Mouse (Mus musculus) E14TG2a.4 (cell line): ENCODE results near the gene Son.
A peak's percentile ranks its signal among the peaks of the same experiment; 100 is the strongest.
"Not testable (repeated sequence)": the region's sequence is repeated elsewhere in the genome, so short reads cannot be mapped to it uniquely, and the experiment has no call there.

Experiments
- H3K27me3 ChIP-seq: 2 replicates; pipeline ENCODE4 v1.6.1; 2014; ENCODE audit warnings: low read length, control low read depth; ENCODE audit not compliant: insufficient read depth
- H3K36me3 ChIP-seq: 2 replicates; pipeline ENCODE4 v1.6.1; 2014; ENCODE audit warnings: low read length, control low read depth; ENCODE audit not compliant: insufficient read depth
- H3K4me1 ChIP-seq: replicated peaks from 2 replicates; pipeline ENCODE4 v1.6.1; 2014; ENCODE audit warnings: low read depth, low read length, control low read depth
- H3K4me3 ChIP-seq: replicated peaks from 2 replicates; pipeline ENCODE4 v1.5.1; 2014; ENCODE audit warnings: mild to moderate bottlenecking, low read length
- H3K9me3 ChIP-seq: 2 replicates; pipeline ENCODE4 v1.6.1; 2014; ENCODE audit warnings: low read length, control low read depth
- CTCF ChIP-seq: conservative IDR thresholded peaks from 2 replicates; pipeline ENCODE4 v1.5.1; 2014; ENCODE audit warnings: low read length
- NANOG ChIP-seq: IDR thresholded peaks from 2 replicates; pipeline ENCODE4 v1.6.1; 2014; ENCODE audit warnings: borderline replicate concordance, low read length, mixed read lengths
- POU5F1 ChIP-seq: IDR thresholded peaks from 2 replicates; pipeline ENCODE4 v1.6.1; 2014; ENCODE audit warnings: low read length, borderline replicate concordance

Son gene

DNA sequence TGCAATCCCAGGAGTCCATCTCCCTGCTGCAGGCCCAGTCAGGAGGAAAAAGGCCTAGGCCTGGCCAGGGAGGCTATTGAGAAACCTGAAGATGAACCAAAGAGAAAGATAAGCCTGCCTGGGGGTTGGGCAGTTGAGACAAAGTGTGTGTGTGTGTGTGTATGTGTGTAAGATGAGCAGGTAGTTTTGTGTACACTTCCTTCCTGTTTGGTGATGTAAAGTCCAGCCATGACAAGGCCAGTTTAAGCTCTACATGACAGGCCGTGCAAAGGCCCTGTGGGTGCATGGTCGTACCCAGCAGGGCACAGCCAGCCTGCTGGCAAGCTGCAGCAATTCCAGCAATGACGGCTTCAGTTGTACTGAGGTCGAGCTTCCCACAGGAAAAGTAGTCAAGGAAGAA, 17.6 kb upstream of the Son start:
- Histone ChIP-seq H3K4me3 (no peak overlapping the region), H3K9me3 (no peaks in the 10 kb centered on the region), H3K36me3 (peaks cover 100% of the 10 kb centered on the region), H3K27me3 (no peaks in the 10 kb centered on the region), H3K4me1 (peaks cover 33% of the 10 kb centered on the region)
- TF ChIP-seq POU5F1 (no peak), NANOG (no peak), CTCF (no peak)

DNA sequence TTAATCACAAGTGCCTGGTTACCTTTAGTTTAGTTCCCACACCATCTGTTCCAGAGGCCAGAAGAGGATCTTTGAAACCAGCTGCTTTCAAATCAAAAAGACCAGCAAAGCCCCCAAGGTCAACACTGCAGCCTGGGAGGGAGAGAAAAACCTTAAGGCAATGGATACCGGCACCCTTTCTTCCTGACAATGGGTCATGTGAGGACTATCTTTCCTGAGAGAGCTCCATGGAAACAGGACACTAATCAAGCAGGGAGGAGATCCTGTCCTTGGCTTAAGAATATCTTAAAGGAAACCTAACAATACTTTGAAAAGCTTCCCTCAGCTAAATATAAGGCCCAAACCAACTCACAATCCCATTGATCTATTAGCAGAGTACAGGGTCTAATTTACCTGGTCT, 16.7 kb upstream of the Son start:
- Histone ChIP-seq H3K9me3 (no peaks in the 10 kb centered on the region), H3K4me3 (no peak overlapping the region), H3K27me3 (no peaks in the 10 kb centered on the region), H3K4me1 (peaks cover 31% of the 10 kb centered on the region), H3K36me3 (peaks cover 100% of the 10 kb centered on the region)
- TF ChIP-seq POU5F1 (no peak), CTCF (no peak), NANOG (no peak)

DNA sequence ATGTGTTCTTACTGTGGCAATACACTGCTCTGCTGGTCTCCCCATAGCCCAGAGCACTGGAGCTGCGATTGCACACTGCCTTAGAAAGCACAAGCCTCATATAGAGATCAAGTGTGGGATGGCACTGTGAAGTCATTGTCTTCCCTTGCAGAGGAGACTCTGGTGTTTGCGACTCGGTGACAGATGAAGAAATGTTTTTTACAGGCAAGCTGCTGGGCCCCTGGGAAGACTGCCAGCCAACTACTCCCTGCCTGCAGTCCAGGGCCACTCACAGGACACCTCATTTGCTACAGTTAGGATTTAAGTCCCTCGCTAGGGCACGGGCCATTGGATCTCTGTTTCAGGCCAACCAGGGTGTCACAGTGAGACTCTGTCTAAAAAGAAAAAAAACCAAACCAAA, 14.9 kb upstream of the Son start:
- H3K4me1 ChIP-seq, result peaks cover 43% of the 10 kb centered on the region
- no peaks in the 10 kb centered on the region for H3K27me3 ChIP-seq
- H3K4me3 ChIP-seq, result no peak overlapping the region
- no peaks in the 10 kb centered on the region for H3K9me3 ChIP-seq
- TF ChIP-seq POU5F1, result no peak
- no peak for TF ChIP-seq CTCF
- TF ChIP-seq NANOG, result no peak
- peaks cover 100% of the 10 kb centered on the region for H3K36me3 ChIP-seq

DNA sequence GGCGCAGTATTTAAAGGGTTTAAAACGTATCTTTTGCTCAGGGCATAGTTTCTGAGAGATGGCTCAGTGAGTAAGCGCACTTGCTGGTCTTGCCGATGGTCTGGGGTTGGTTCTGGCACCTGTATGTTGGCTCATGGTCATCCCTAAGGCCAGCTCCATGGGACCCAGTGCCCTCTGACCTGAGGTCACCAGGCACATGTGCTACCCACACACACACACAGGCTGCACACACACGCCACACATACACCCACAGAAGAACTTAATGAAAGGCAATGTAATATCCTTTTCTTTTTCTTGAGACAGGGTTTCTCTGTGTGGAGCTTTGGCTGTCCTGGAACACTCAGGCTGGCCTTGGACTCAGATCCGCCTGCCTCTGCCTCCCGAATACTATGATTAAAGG, 14.4 kb upstream of the Son start:
- peaks cover 100% of the 10 kb centered on the region for H3K36me3 ChIP-seq
- H3K4me3 ChIP-seq, result no peak overlapping the region
- peaks cover 45% of the 10 kb centered on the region for H3K4me1 ChIP-seq
- H3K9me3 ChIP-seq, result no peaks in the 10 kb centered on the region
- H3K27me3 ChIP-seq, result no peaks in the 10 kb centered on the region
- no peak for TF ChIP-seq POU5F1
- TF ChIP-seq CTCF, result no peak
- no peak for TF ChIP-seq NANOG

DNA sequence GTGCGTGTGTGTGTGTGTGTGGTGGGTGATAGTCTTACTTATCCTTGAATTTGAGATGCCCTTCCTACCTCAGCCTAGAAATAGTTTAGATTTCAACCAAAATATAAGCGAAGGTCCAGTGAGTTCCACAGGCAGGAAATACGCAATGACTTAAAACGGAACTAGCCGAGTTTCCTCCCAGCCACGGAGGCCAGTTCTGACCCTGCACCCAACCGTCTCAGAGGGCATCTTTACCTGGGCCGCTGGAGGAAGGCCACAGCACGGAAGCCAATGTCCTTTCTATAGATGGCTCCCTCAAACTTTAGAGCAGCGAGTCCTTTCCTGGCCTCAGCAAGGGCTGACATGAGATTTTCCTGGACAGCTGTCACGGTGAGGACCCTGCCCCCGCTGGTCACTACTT, 13.7 kb upstream of the Son start:
- peaks cover 100% of the 10 kb centered on the region for H3K36me3 ChIP-seq
- no peak for TF ChIP-seq POU5F1
- no peak for TF ChIP-seq CTCF
- TF ChIP-seq NANOG, result no peak

DNA sequence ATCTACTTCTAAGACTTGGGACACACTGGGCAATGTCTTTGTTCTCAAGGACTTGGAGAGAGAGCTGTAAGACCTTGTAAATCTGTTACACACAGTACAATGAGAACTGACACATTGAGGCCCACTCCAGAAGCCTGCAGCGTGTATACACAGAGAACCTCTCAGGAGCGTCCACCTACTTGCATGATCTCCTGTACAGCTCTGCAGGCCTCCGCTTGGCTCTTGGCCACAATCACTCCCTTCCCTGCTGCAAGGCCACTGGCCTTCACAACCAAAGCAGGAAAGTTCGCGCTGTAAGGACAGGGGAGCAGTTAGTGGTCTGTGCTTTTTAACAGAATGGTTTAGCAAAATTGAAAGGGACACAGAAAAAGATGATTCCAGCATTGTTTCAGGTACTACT, 8.1 kb upstream of the Son start:
- Histone ChIP-seq H3K27me3 (no peaks in the 10 kb centered on the region), H3K4me3 (no peak overlapping the region), H3K36me3 (peaks cover 100% of the 10 kb centered on the region), H3K9me3 (no peaks in the 10 kb centered on the region), H3K4me1 (peaks cover 45% of the 10 kb centered on the region)
- TF ChIP-seq POU5F1 (no peak), CTCF (no peak), NANOG (no peak)

More for the DNA sequence above, 13.7 kb upstream of the Son start:
- no peaks in the 10 kb centered on the region for H3K27me3 ChIP-seq
- H3K4me3 ChIP-seq, result no peak overlapping the region
- H3K9me3 ChIP-seq, result no peaks in the 10 kb centered on the region
- H3K4me1 ChIP-seq, result peaks cover 45% of the 10 kb centered on the region

DNA sequence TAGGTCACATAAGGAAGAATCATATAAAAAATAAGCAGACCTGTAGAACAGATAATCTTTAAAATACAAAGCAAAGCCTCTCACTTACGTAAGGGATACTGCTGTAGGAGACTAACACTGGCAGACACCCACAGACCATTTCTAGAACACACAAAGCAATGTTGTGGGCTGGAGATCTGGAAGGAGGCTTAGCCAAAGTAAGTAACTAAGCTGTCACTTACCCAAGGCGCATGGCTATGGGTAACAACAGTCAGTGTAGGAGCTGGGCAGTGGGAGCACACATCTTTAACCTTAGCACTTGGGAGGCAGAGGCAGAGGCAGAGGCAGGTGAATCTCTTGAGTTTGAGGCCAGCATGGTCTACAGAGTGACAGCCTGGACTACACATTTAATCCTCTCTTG, 7.7 kb upstream of the Son start:
- Histone ChIP-seq H3K27me3 (no peaks in the 10 kb centered on the region), H3K9me3 (no peaks in the 10 kb centered on the region), H3K36me3 (peaks cover 100% of the 10 kb centered on the region), H3K4me3 (no peak overlapping the region), H3K4me1 (peaks cover 49% of the 10 kb centered on the region)
- TF ChIP-seq CTCF (no peak), POU5F1 (no peak), NANOG (no peak)

DNA sequence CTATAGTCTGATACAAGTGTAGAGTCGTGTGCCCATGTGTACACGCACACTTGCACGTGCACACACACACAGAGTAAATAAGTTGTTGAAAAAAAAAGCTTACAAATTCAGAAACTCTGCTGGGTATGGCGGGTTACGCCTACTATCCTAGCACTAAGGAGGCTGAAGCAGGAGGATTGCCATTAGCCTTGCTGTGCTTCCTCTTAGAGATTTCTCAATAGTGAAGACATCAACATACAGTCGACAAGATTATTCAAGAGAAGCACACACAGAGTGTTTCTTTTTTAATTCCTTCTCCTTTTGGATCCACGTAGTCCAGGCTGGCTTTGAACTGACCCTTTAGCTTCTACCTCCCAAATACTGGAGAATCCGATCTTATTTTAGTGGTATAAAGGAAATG, 7.1 kb upstream of the Son start:
- H3K27me3 ChIP-seq, result no peaks in the 10 kb centered on the region
- TF ChIP-seq NANOG (no peak), POU5F1 (no peak), CTCF (no peak)
- peaks cover 99% of the 10 kb centered on the region for H3K36me3 ChIP-seq
- H3K4me1 ChIP-seq, result peaks cover 51% of the 10 kb centered on the region
- H3K4me3 ChIP-seq, result no peak overlapping the region
- no peaks in the 10 kb centered on the region for H3K9me3 ChIP-seq

DNA sequence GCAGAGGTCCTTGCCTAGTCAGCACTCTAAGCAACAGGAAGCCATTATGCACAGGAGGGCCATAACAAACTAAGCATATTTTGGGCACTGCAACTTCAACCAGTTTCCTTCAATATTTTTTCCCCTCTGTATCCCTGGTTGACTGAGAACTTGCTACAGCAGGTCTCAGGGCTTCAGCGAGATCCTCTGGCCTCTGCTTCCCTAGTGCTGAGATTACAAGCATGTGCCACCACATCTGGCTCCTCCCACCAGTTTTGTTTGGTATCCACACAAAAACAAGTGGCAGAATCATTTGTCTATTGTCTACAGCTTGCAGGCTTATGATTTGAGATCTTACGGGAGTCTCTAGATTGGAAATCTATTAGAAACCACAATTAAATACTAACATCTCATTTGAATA, 2.4 kb upstream of the Son start:
- H3K36me3 ChIP-seq, result peaks cover 53% of the 10 kb centered on the region
- no peaks in the 10 kb centered on the region for H3K9me3 ChIP-seq
- peak overlapping the region; percentile 66 for H3K4me3 ChIP-seq
- TF ChIP-seq POU5F1, result no peak
- no peak for TF ChIP-seq CTCF
- TF ChIP-seq NANOG, result no peak
- H3K27me3 ChIP-seq, result no peaks in the 10 kb centered on the region
- H3K4me1 ChIP-seq, result peaks cover 41% of the 10 kb centered on the region

DNA sequence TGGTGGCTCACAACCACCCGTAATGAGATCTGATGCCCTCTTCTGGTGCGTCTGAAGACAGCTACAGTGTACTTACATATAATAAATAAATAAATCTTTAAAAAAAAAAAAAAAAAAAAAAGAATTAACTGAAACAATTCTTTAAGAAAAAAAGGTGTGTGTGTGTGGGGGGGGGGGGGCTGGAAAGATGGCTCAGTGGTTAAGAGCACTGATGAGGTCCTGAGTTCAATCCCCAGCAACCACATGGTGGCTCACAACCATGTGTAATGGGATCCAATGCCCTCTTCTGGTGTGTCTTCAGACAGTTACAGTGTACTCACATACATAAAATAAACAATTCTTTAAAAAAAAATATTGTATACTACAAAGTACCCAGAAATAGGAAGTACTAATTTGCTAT, 1.9 kb upstream of the Son start:
- Histone ChIP-seq H3K4me3 (peak overlapping the region; percentile 94), H3K36me3 (peaks cover 50% of the 10 kb centered on the region), H3K4me1 (peaks cover 47% of the 10 kb centered on the region)
- not testable (repeated sequence) for H3K9me3 ChIP-seq, H3K27me3 ChIP-seq
